Mouse (Mus musculus) erythroblast, embryonic 14.5 days (primary cell): Measurements from ENCODE around the gene Jade1. TPM values are rescaled to one million over a fixed set of nuclear protein-coding genes. Genes with fewer than 3 reads are reported as not detected.

Experiments
- H3K27me3 ChIP-seq: 2 replicates; pipeline ENCODE4 v1.6.1; 2012; ENCODE audit warnings: inconsistent platforms; ENCODE audit not compliant: control insufficient read depth
- H3K36me3 ChIP-seq: 2 replicates; pipeline ENCODE4 v1.6.1; 2012; ENCODE audit warnings: mild to moderate bottlenecking, inconsistent platforms; ENCODE audit not compliant: control insufficient read depth
- H3K4me1 ChIP-seq: 2 replicates; pipeline ENCODE4 v1.6.1; 2012; ENCODE audit warnings: inconsistent platforms; ENCODE audit not compliant: control insufficient read depth
- H3K4me3 ChIP-seq: replicated peaks from 2 replicates; pipeline ENCODE3; 2012; ENCODE audit warnings: moderate library complexity, mild to moderate bottlenecking, inconsistent platforms
- H3K9me3 ChIP-seq: 2 replicates; pipeline ENCODE4 v1.6.1; 2012; ENCODE audit warnings: low read length, inconsistent platforms, mixed read lengths; ENCODE audit not compliant: control insufficient read depth
- GATA1 ChIP-seq: IDR thresholded peaks from 2 replicates; pipeline ENCODE4 v1.6.1; 2012; ENCODE audit warnings: low read length, inconsistent platforms, mixed read lengths
- TAL1 ChIP-seq: IDR thresholded peaks from 3 replicates; pipeline ENCODE4 v1.6.1; 2012; ENCODE audit warnings: low read length, inconsistent platforms, mixed read lengths
- polyA plus RNA-seq: library from polyadenylated mRNA; stranded (reverse); fragments of >175 nt; gene quantifications from 2 replicates; pipeline ENCODE4 v1.2.3, GENCODE M21; 2012

Jade1 gene
- polyA plus RNA-seq: 0.45 and 0.53 TPM in 2 replicates

DNA sequence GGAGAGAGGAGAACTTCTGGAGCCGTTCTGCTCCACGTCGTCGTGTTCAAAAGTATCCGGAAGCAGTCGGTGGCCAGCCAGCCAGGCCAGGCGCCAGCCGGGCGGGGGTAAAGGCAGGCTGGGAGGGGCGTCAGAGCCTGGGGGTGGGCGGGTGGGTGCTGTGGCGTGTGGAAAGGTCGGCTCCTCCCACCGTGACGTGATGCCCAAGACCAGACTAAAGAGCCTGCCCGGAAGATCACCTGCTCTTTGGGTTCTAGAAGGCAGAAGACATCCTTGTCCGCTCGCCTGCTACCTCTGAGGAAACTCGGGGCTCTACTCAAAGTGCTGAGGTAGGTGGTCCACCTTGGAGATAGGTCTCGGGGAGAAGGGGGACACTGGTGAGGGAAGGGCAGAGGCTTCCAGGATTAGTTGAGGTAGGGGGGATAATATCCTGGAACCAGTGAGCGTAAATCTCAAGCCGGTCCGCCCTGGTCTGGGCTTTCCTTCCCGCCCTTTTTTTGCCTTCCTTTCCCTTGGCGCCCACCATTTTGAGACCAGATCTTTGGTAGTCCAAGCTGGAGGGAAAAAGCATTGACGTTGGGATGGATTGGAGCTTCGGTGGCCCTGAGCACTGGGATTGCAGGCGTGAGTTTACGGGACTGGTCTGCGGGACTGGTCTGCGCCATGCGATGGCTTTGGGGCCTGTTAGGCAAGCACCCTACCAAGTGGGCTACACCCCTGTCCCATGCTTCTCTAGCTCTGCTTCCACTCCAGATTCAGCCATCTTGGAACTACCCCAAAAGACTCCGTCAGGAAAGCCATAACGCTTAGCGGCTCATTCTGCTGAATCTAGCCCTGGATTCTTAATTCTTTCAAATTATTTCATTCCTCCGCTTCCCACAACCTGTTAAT is at the start of gene Jade1:
Jade1 (plus strand) TSS at position 241 of the 891 bp plus-strand sequence.
- TF ChIP-seq GATA1 (no peak), TAL1 (no peak)
- H3K4me1 ChIP-seq: peaks cover 29% of the 10 kb centered on the region
- no peaks in the 10 kb centered on the region for H3K36me3 ChIP-seq
- H3K4me3 ChIP-seq: no peak within 1 kb of the TSS
- H3K9me3 ChIP-seq: peaks cover 6% of the 10 kb centered on the region
- H3K27me3 ChIP-seq: peaks cover 9% of the 10 kb centered on the region

DNA sequence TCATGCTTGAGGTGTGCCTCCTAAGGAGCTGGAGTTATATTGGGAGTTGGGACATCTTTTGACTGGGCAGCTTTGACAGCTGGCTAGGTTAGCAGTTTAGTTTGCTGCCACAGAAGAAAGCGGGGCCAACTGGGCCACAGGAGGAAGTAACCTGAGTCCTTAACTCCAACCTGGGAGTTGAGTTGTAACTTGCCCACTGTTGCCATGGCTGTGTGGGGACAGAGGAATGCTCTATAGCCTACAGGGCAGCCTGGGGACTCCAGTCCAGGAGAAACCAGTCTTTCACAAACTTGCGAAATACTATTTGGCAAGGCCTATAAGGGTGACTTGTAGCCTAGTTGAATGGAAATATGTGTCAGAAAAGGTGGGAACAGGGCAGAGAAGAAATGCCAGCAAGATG is 46.1 kb upstream of the Jade1 start:
- H3K9me3 ChIP-seq: no peaks in the 10 kb centered on the region
- H3K36me3 ChIP-seq: no peaks in the 10 kb centered on the region
- H3K27me3 ChIP-seq: no peaks in the 10 kb centered on the region
- no peaks in the 10 kb centered on the region for H3K4me1 ChIP-seq
- TF ChIP-seq GATA1: no peak
- no peak for TF ChIP-seq TAL1
- no peak overlapping the region for H3K4me3 ChIP-seq

DNA sequence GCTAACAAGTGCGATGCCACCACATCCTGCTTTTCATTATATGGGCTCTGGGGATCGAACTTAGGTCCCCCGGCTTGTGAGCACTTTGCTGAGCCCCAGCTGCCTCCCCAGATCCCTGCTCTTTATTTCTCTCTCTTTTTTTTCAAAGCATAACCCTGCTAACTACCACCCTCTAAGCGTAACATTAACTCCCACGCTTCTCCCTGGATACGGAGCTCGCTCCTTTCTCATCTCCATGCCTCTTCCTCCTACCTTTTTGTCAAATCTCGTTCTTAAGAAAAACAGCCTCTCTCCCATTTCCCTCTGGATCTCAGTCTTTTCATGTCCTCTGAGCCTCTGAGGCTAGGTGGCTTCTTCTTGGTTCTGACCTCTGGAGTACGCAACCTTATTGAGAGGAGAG is 45.3 kb upstream of the Jade1 start:
- H3K4me3 ChIP-seq: no peak overlapping the region
- no peaks in the 10 kb centered on the region for H3K4me1 ChIP-seq
- TF ChIP-seq GATA1: no peak
- no peak for TF ChIP-seq TAL1
- H3K36me3 ChIP-seq: no peaks in the 10 kb centered on the region
- H3K27me3 ChIP-seq: no peaks in the 10 kb centered on the region
- no peaks in the 10 kb centered on the region for H3K9me3 ChIP-seq

DNA sequence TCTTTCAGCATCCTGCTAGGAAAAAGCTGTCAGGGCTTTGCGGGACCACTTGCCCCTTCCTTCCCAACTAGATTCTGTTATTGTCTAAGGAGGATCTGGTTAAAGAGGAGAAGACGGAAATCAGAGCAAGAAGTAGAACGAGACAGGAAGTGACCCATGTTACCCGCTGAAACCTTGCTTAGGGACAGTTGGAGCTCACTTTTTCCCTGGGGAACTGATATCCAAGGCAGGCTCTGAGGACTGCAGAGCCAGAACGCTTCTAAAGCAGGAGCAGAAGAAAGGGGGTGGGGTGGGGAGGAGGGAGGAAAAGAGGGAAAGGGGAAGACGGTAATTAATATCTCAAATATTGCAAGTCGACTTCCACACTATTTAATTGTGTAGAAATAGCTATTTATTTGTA is 44.8 kb upstream of the Jade1 start:
- TF ChIP-seq GATA1: no peak
- TF ChIP-seq TAL1: no peak
- H3K4me1 ChIP-seq: no peaks in the 10 kb centered on the region
- H3K27me3 ChIP-seq: no peaks in the 10 kb centered on the region
- no peak overlapping the region for H3K4me3 ChIP-seq
- no peaks in the 10 kb centered on the region for H3K36me3 ChIP-seq
- H3K9me3 ChIP-seq: no peaks in the 10 kb centered on the region

DNA sequence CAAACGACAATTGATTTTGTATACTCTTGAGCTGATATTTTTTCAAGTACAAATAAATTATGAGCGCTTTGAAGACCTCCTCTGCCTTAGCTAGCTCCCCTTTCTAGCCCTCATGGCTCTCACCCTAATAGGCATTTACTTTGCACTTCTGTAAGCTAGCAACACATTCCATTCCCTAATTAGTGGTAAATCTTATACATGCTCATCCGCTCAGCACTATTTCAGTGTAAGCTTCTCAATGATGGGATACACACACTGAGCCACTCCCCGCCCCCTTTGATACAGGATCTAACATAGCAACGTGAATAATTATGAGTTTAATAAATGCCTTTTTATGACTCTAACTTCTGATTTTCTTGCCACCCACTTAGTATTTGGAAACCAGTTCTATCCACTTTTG is 41.5 kb upstream of the Jade1 start:
- no peaks in the 10 kb centered on the region for H3K9me3 ChIP-seq
- TF ChIP-seq TAL1 (no peak), GATA1 (no peak)
- no peaks in the 10 kb centered on the region for H3K36me3 ChIP-seq
- H3K4me1 ChIP-seq: no peaks in the 10 kb centered on the region
- no peak overlapping the region for H3K4me3 ChIP-seq
- no peaks in the 10 kb centered on the region for H3K27me3 ChIP-seq

DNA sequence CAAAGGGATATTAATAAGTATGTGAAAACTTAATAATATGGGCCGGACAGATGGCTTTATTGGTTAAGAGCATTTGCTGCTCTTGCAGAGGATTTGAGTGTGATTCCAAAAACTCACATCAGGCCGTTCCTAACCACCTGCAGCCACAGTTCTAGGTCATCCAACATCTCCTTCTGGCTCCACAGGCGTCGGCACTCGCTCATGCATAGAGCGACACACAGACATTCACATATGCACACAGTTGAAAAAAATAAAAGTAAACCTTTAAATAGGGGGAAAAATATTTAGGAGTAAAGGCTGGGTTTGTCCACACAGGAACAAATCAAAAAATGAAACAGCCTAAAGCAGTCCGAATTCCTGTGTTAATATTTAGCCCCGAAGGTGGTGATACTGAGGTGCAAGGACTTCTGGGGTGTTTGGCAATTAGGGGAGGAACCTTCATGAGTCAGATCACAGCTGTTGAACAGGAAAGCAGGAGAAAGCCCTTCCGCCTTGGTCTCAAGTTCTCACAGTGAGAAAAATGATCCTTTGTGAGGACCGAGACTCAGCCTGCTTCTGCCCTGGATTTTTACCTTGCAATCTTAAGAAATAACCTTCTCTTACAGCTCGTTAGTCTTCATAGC is 40.7 kb upstream of the Jade1 start:
- Histone ChIP-seq H3K27me3 (no peaks in the 10 kb centered on the region), H3K4me1 (no peaks in the 10 kb centered on the region), H3K36me3 (no peaks in the 10 kb centered on the region), H3K4me3 (no peak overlapping the region), H3K9me3 (no peaks in the 10 kb centered on the region)
- TF ChIP-seq TAL1 (no peak), GATA1 (no peak)

DNA sequence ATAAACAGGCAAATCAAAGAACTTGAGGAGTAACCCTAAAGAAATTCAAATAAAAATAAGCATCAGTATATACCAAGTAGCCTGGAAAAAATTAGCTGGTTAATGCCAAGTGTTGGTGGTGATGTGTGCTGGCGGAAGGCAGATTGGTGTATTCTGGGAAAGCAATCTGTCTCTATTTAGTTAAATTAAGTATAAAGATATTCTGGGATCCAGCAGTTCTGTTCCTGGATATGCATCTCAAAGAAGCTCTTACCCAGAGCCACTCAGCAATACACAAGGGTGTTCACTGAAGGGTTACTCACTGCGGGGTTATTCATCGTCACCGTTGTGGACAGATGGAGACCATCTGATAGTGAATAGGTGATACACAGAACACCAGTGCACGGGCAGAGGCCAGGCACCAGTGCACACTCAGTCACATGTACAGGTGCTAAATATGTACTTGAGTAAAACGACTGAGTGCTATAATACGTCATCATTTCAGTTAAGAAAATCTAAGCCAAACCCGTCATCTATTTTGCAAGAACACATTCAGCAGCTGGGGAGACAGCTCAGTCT is 38.5 kb upstream of the Jade1 start:
- Histone ChIP-seq H3K9me3 (no peaks in the 10 kb centered on the region), H3K4me3 (no peak overlapping the region), H3K36me3 (no peaks in the 10 kb centered on the region), H3K4me1 (no peaks in the 10 kb centered on the region), H3K27me3 (no peaks in the 10 kb centered on the region)
- TF ChIP-seq TAL1: no peak
- TF ChIP-seq GATA1: no peak

DNA sequence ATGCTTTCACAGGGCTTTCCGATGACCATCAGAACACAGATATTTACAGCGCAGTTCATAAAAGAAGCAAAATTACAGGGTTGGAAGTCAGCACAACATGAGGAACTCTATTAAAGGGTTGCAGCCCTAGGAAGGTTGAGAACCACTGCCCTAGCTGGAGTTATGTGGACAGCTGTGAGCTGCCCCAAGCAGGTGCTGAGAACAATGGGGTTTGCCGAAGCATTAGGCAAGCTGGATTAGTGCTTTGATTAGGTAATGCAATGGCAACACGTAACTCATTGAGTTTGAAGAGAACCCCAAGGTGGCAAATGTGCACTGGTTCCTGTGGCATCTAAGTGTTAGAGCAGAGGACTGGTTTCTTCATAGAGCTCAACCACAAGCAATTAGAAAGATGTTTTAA is 34.6 kb upstream of the Jade1 start:
- H3K9me3 ChIP-seq: 0 out of 2 replicates have a peak, but pooled peaks cover 3% of the 10 kb centered on the region
- no peaks in the 10 kb centered on the region for H3K27me3 ChIP-seq
- H3K4me3 ChIP-seq: no peak overlapping the region
- no peaks in the 10 kb centered on the region for H3K4me1 ChIP-seq
- TF ChIP-seq TAL1: no peak
- TF ChIP-seq GATA1: no peak
- H3K36me3 ChIP-seq: no peaks in the 10 kb centered on the region

DNA sequence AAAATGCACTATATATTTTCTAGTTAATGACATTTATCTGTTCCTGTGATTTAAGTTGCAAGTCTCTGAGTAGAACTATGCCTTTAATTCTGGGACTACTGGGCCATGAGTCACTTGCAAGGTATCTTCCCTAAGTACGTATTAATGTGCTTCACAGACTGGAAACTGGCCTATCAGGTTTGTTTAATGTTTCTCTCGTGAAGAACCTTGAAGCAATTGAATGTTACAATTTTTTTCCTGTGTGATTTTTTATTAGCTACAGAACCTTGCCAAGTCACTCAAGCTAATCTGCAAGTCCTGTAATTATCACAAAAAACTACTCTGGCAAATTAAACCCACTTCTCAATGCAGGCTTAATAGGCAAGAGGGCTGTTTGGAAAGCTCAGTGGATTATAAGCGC is 33.8 kb upstream of the Jade1 start:
- no peaks in the 10 kb centered on the region for H3K27me3 ChIP-seq
- TF ChIP-seq TAL1 (no peak), GATA1 (no peak)
- H3K9me3 ChIP-seq: 0 out of 2 replicates have a peak, but pooled peaks cover 3% of the 10 kb centered on the region
- H3K4me1 ChIP-seq: no peaks in the 10 kb centered on the region
- no peak overlapping the region for H3K4me3 ChIP-seq
- H3K36me3 ChIP-seq: no peaks in the 10 kb centered on the region
